Mouse (Mus musculus): Measurements from ENCODE around the gene Zfp668. TPM values are rescaled to one million over a fixed set of nuclear protein-coding genes. Genes with fewer than 3 reads are reported as not detected.
A peak's percentile ranks its signal among the peaks of the same experiment; 100 is the strongest.

The Zfp668 gene
- polyA plus RNA-seq, 1 experiment from 2014 or later, result 5.0 TPM

DNA sequence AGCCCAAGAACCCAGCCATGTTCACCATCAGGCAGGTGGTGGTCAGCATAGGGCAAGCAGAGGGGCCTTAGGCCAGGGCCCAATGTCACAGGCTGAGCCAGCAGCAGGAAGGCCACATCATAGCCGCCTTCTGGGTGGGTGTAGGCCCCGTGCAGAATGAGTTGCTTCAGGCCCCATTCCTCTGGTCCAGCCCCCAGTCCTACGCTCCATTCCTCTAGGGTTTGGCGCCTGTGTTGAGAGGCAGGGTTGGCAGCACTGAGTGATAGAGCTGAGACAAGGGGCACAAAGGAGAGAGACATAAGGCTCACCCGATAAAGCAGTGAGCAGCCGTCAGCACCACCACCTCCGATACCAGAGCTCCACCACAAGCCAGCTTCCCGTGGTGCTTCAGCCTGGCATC is 10.6 kb upstream of the Zfp668 start:
- peaks cover 4% of the 10 kb centered on the region for H3K4me1 ChIP-seq (ENCODE audit: control insufficient read depth, low read depth, low read length)
- WGBS (ENCODE audit: insufficient replicate concordance), result 88% methylated on average over 8 of the region's 8 CpGs
- H3K36me3 ChIP-seq (ENCODE audit: control insufficient read depth, insufficient read depth), result peaks cover 30% of the 10 kb centered on the region
- no peaks in the 10 kb centered on the region for H3K27me3 ChIP-seq (ENCODE audit: control insufficient read depth, insufficient read depth, low read depth, low read length)
- no peak overlapping the region for H3K9ac ChIP-seq (ENCODE audit: low read depth, low read length)
- ATAC-seq (ENCODE audit: low read depth), result no peak
- H3K9me3 ChIP-seq (replicated peaks; ENCODE audit: control insufficient read depth, low read length), result no peaks in the 10 kb centered on the region
- H3K4me2 ChIP-seq (ENCODE audit: low read depth, low read length), result no peak overlapping the region
- no peak overlapping the region for H3K4me3 ChIP-seq (ENCODE audit: low read depth, low read length)
- no peak overlapping the region for H3K27ac ChIP-seq (ENCODE audit: low read length)

DNA sequence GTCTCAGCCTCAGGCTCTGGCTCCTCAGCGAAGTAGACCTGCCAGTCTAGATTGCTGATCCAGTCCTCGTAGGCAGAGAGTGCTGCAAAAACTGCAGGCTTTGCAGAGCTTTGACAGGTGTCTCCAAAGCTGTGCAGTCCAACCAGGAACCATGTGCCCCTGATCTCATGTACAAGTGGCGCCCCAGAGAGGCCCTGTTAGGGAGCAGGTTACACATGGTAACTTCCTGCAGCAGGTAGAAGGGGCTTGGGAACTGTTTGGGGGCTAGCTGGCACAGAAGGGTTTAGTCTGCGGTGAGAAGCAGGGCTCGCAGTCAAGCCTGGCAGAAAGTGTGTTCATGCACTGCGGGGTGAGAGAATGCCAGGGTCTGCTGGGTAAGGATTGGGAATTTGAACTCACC is 9.9 kb upstream of the Zfp668 start:
- ATAC-seq (ENCODE audit: low read depth), result no peak
- Histone ChIP-seq H3K4me2 (ENCODE audit: low read depth, low read length) (no peak overlapping the region), H3K9me3 (replicated peaks; ENCODE audit: control insufficient read depth, low read length) (peaks cover 3% of the 10 kb centered on the region; the same call in 1 of the 2 replicates), H3K4me1 (ENCODE audit: control insufficient read depth, low read depth, low read length) (peaks cover 4% of the 10 kb centered on the region), H3K27me3 (ENCODE audit: control insufficient read depth, insufficient read depth, low read depth, low read length) (no peaks in the 10 kb centered on the region), H3K36me3 (ENCODE audit: control insufficient read depth, insufficient read depth) (peaks cover 36% of the 10 kb centered on the region), H3K4me3 (ENCODE audit: low read depth, low read length) (no peak overlapping the region), H3K9ac (ENCODE audit: low read depth, low read length) (0 out of 2 replicates have a peak overlapping the region, but pooled peaks have one; percentile 8), H3K27ac (ENCODE audit: low read length) (no peak overlapping the region)
- WGBS (ENCODE audit: insufficient replicate concordance), result 88% methylated on average over 6 of the region's 6 CpGs

DNA sequence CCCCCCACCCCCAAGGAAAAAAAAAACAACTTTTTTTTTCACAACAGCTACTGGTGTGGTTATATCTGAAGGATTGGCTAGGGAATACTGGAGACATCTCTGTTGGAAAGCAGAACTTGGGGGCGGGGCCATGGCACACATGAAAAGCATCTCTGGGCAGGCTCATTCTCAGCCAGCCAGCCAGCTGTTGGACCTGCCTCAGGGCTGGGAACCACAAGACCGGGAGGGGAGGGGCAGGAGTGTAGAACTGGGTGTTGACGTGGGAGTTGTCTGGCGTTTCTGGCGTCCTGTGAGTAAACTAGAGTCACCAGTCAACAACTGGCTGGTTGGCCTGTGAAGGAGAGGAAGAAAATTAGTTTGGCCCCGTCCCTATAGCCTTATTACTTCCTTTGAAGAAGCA is 9.3 kb upstream of the Zfp668 start:
- 46% methylated on average over 6 of the region's 6 CpGs for WGBS (ENCODE audit: insufficient replicate concordance)
- H3K9me3 ChIP-seq (replicated peaks; ENCODE audit: control insufficient read depth, low read length), result peaks cover 3% of the 10 kb centered on the region
- no peak overlapping the region for H3K4me3 ChIP-seq (ENCODE audit: low read depth, low read length)
- no peak overlapping the region for H3K9ac ChIP-seq (ENCODE audit: low read depth, low read length)
- H3K27me3 ChIP-seq (ENCODE audit: control insufficient read depth, insufficient read depth, low read depth, low read length), result no peaks in the 10 kb centered on the region
- H3K4me2 ChIP-seq (ENCODE audit: low read depth, low read length), result no peak overlapping the region
- peaks cover 4% of the 10 kb centered on the region for H3K4me1 ChIP-seq (ENCODE audit: control insufficient read depth, low read depth, low read length)
- peaks cover 42% of the 10 kb centered on the region for H3K36me3 ChIP-seq (ENCODE audit: control insufficient read depth, insufficient read depth)
- H3K27ac ChIP-seq (ENCODE audit: low read length), result no peak overlapping the region
- no peak for ATAC-seq (ENCODE audit: low read depth)

DNA sequence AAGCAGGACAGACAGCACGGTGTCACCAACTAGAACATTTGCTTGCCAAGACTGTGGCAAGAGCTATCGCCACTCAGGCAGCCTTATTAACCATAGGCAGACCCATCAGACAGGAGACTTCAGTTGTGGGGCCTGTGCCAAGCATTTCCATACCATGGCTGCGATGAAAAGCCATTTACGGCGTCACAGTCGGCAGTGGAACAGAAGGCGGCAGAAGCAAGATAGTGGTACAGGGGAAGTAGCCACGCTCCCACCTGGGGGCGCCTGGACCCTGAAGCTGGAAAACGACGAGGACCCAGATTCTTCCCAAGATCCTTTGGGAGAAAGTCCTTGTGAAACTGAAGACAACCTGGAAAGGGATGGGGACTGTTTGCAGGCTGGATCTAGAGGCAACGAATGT is 3.8 kb upstream of the Zfp668 start:
- Histone ChIP-seq H3K4me3 (ENCODE audit: low read depth, low read length) (no peak overlapping the region), H3K27ac (ENCODE audit: low read length) (no peak overlapping the region), H3K36me3 (ENCODE audit: control insufficient read depth, insufficient read depth) (peaks cover 62% of the 10 kb centered on the region), H3K27me3 (ENCODE audit: control insufficient read depth, insufficient read depth, low read depth, low read length) (no peaks in the 10 kb centered on the region), H3K9ac (ENCODE audit: low read depth, low read length) (no peak overlapping the region), H3K4me2 (ENCODE audit: low read depth, low read length) (no peak overlapping the region), H3K4me1 (ENCODE audit: control insufficient read depth, low read depth, low read length) (peaks cover 8% of the 10 kb centered on the region), H3K9me3 (replicated peaks; ENCODE audit: control insufficient read depth, low read length) (peaks cover 26% of the 10 kb centered on the region)
- ATAC-seq (ENCODE audit: low read depth), result no peak
- WGBS (ENCODE audit: insufficient replicate concordance), result 90% methylated on average over 12 of the region's 12 CpGs

DNA sequence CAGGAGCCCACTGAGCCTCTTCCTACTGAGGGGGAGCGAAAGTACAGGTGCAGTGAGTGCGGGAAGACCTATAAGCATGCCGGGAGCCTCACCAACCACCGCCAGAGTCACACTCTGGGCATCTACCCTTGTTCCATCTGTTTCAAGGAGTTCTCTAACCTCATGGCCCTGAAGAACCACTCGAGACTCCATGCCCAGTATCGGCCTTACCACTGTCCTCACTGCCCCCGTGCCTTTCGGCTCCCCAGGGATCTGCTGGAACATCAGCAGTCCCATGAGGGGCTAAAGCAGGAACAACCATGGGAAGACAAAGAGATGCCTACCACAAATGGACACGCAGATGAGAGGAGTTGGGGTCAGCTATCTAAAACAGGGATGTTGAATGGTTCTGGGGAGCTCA is 2.7 kb upstream of the Zfp668 start:
- peaks cover 57% of the 10 kb centered on the region for H3K36me3 ChIP-seq (ENCODE audit: control insufficient read depth, insufficient read depth)
- H3K9ac ChIP-seq (ENCODE audit: low read depth, low read length), result no peak overlapping the region
- H3K4me2 ChIP-seq (ENCODE audit: low read depth, low read length), result no peak overlapping the region
- H3K4me1 ChIP-seq (ENCODE audit: control insufficient read depth, low read depth, low read length), result peaks cover 17% of the 10 kb centered on the region
- WGBS (ENCODE audit: insufficient replicate concordance), result 91% methylated on average over 9 of the region's 9 CpGs
- H3K27ac ChIP-seq (ENCODE audit: low read length), result no peak overlapping the region
- ATAC-seq (ENCODE audit: low read depth), result no peak
- no peak overlapping the region for H3K4me3 ChIP-seq (ENCODE audit: low read depth, low read length)
- H3K27me3 ChIP-seq (ENCODE audit: control insufficient read depth, insufficient read depth, low read depth, low read length), result no peaks in the 10 kb centered on the region
- peaks cover 26% of the 10 kb centered on the region for H3K9me3 ChIP-seq (replicated peaks; ENCODE audit: control insufficient read depth, low read length)

- H3K36me3 ChIP-seq (ENCODE audit: control insufficient read depth, insufficient read depth), result peaks cover 29% of the 10 kb centered on the region
- WGBS (ENCODE audit: insufficient replicate concordance), result under 1% methylated on average over 41 of the region's 41 CpGs
- H3K4me3 ChIP-seq (ENCODE audit: low read depth, low read length), result peak within 1 kb of the TSS; percentile 92
- ATAC-seq (ENCODE audit: low read depth), result peak; percentile 85
- H3K9ac ChIP-seq (ENCODE audit: low read depth, low read length), result peak within 1 kb of the TSS; percentile 96
- peak within 1 kb of the TSS; percentile 88 for H3K4me2 ChIP-seq (ENCODE audit: low read depth, low read length)
- H3K4me1 ChIP-seq (ENCODE audit: control insufficient read depth, low read depth, low read length), result peaks cover 23% of the 10 kb centered on the region
- H3K9me3 ChIP-seq (replicated peaks; ENCODE audit: control insufficient read depth, low read length), result peaks cover 23% of the 10 kb centered on the region
- peak within 1 kb of the TSS; percentile 96 for H3K27ac ChIP-seq (ENCODE audit: low read length)
- no peaks in the 10 kb centered on the region for H3K27me3 ChIP-seq (ENCODE audit: control insufficient read depth, insufficient read depth, low read depth, low read length)
Observed at GRCm38 (mm10) chr7:127876041-127876466, 574 bp downstream of the Zfp668 start, which contains the start of gene Zfp646. Gene Zfp646 (plus strand): TSS chr7:127876221.

- Histone ChIP-seq H3K36me3 (ENCODE audit: control insufficient read depth, insufficient read depth) (peaks cover 25% of the 10 kb centered on the region), H3K4me3 (ENCODE audit: low read depth, low read length) (peak overlapping the region; percentile 92), H3K4me1 (ENCODE audit: control insufficient read depth, low read depth, low read length) (peaks cover 23% of the 10 kb centered on the region), H3K9ac (ENCODE audit: low read depth, low read length) (peak overlapping the region; percentile 96), H3K9me3 (replicated peaks; ENCODE audit: control insufficient read depth, low read length) (peaks cover 22% of the 10 kb centered on the region), H3K27ac (ENCODE audit: low read length) (peak overlapping the region; percentile 96), H3K27me3 (ENCODE audit: control insufficient read depth, insufficient read depth, low read depth, low read length) (no peaks in the 10 kb centered on the region), H3K4me2 (ENCODE audit: low read depth, low read length) (peak overlapping the region; percentile 88)
- peak; percentile 71 for ATAC-seq (ENCODE audit: low read depth)
- WGBS (ENCODE audit: insufficient replicate concordance), result under 1% methylated on average over 38 of the region's 43 CpGs
Observed at GRCm38 (mm10) chr7:127875627-127876001, 1.0 kb downstream of the Zfp668 start.

- ATAC-seq (ENCODE audit: low read depth), result no peak; the same call in 1 of the 2 replicates
- no peaks in the 10 kb centered on the region for H3K27me3 ChIP-seq (ENCODE audit: control insufficient read depth, insufficient read depth, low read depth, low read length)
- H3K4me2 ChIP-seq (ENCODE audit: low read depth, low read length), result peak overlapping the region; percentile 88
- peak overlapping the region; percentile 92 for H3K4me3 ChIP-seq (ENCODE audit: low read depth, low read length)
- H3K4me1 ChIP-seq (ENCODE audit: control insufficient read depth, low read depth, low read length), result peaks cover 28% of the 10 kb centered on the region
- H3K27ac ChIP-seq (ENCODE audit: low read length), result peak overlapping the region; percentile 96
- H3K9ac ChIP-seq (ENCODE audit: low read depth, low read length), result peak overlapping the region; percentile 96
- WGBS (ENCODE audit: insufficient replicate concordance), result 3% methylated on average over 20 of the region's 20 CpGs
- peaks cover 19% of the 10 kb centered on the region for H3K36me3 ChIP-seq (ENCODE audit: control insufficient read depth, insufficient read depth)
- H3K9me3 ChIP-seq (replicated peaks; ENCODE audit: control insufficient read depth, low read length), result peaks cover 16% of the 10 kb centered on the region
Observed at GRCm38 (mm10) chr7:127874812-127875626, 1.6 kb downstream of the Zfp668 start.

- H3K36me3 ChIP-seq (ENCODE audit: control insufficient read depth, insufficient read depth), result peaks cover 22% of the 10 kb centered on the region
- H3K4me3 ChIP-seq (ENCODE audit: low read depth, low read length), result no peak overlapping the region
- no peak overlapping the region for H3K27ac ChIP-seq (ENCODE audit: low read length)
- no peak overlapping the region for H3K4me2 ChIP-seq (ENCODE audit: low read depth, low read length)
- ATAC-seq (ENCODE audit: low read depth), result no peak
- H3K9ac ChIP-seq (ENCODE audit: low read depth, low read length), result no peak overlapping the region
- H3K27me3 ChIP-seq (ENCODE audit: control insufficient read depth, insufficient read depth, low read depth, low read length), result no peaks in the 10 kb centered on the region
- no peaks in the 10 kb centered on the region for H3K9me3 ChIP-seq (replicated peaks; ENCODE audit: control insufficient read depth, low read length)
- peaks cover 25% of the 10 kb centered on the region for H3K4me1 ChIP-seq (ENCODE audit: control insufficient read depth, low read depth, low read length)
- 47% methylated on average over 5 of the region's 5 CpGs for WGBS (ENCODE audit: insufficient replicate concordance)
Observed at GRCm38 (mm10) chr7:127870136-127870821, 6.3 kb downstream of the Zfp668 start.

All from liver, embryonic 16.5 days (tissue).